13 mouse cellular contexts compared by ENCODE assay signal in the genomic region with DNA sequence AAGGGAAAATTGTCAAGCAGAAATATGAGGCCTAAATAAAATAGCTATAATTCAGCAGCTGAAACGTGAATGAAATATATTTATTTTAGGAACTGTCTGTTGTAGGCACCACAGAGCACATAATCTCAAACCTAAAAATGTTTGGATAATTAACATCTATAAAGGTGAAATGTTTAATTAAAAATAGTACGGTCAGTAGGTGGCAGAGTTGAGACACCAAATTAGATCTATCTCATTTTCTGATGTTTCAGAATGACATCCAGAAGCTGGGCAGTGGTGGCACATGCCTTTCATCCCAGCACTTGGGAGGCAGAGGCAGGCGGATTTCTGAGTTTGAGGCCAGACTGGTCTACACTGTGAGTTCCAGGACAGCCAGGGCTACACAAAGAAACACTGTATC.
DNase-seq lines count a peak whose midpoint lies in the region; ATAC-seq and TF ChIP-seq lines count a peak whose summit lies in the region.
"Had no signal": no experiment of that assay in that cellular context is flagged by ENCODE, and none has a peak within 500 bp of the region (broad histone marks: within the 10 kb centered on the region; RNA-seq: fewer than 3 reads in every experiment).

No protein-coding gene starts in this region.

- DNase-seq in midbrain, embryonic 14.5 days = peak; percentile 8
- DNase-seq in brain, adult 2 months (ENCODE audit: low read depth, low spot score) = peak; percentile 3
- no peak for DNase-seq in right cerebral cortex, adult 2 months (ENCODE audit: low spot score in 2 of 2)
- DNase-seq in heart, adult 11 months = no peak
- DNase-seq: cerebellum, adult 8-10 months; forebrain, postnatal 0 days; lung, adult 2 months; right cerebral cortex, postnatal 4 days had no signal

- H3K9me3 ChIP-seq in intestine, postnatal 0 days (ENCODE audit: control insufficient read depth) = no peaks in the 10 kb centered on the region
- no peaks in the 10 kb centered on the region for H3K9me3 ChIP-seq in intestine, embryonic 16.5 days (ENCODE audit: control insufficient read depth, low read length)
- no peaks in the 10 kb centered on the region for H3K9me3 ChIP-seq in midbrain, embryonic 14.5 days (ENCODE audit: control insufficient read depth, low read length)
- H3K9me3 ChIP-seq in midbrain, embryonic 15.5 days = no peaks in the 10 kb centered on the region

- WGBS in intestine, postnatal 0 days = 69% methylated on average over 3 of the region's 3 CpGs
- WGBS in intestine, embryonic 16.5 days = 67% methylated on average over 3 of the region's 3 CpGs
- 76% methylated on average over 3 of the region's 3 CpGs for WGBS in midbrain, embryonic 14.5 days
- 73% methylated on average over 3 of the region's 3 CpGs for WGBS in midbrain, embryonic 15.5 days

- no peak overlapping the region for H3K9ac ChIP-seq in intestine, postnatal 0 days (ENCODE audit: low read depth, low read length)
- H3K9ac ChIP-seq in intestine, embryonic 16.5 days (ENCODE audit: low read depth, low read length) = no peak overlapping the region
- H3K9ac ChIP-seq in midbrain, embryonic 14.5 days (replicated peaks; ENCODE audit: low read length) = no peak overlapping the region
- H3K9ac ChIP-seq in midbrain, embryonic 15.5 days = no peak overlapping the region
- H3K9ac ChIP-seq: forebrain, postnatal 0 days had no signal

- H3K4me3 ChIP-seq in intestine, postnatal 0 days (ENCODE audit: low read depth, low read length) = no peak overlapping the region
- no peak overlapping the region for H3K4me3 ChIP-seq in intestine, embryonic 16.5 days (ENCODE audit: low read length)
- H3K4me3 ChIP-seq in midbrain, embryonic 14.5 days (replicated peaks; ENCODE audit: low read depth, low read length) = no peak overlapping the region
- H3K4me3 ChIP-seq in midbrain, embryonic 15.5 days = no peak overlapping the region

- no peak overlapping the region for H3K4me2 ChIP-seq in intestine, postnatal 0 days (replicated peaks; ENCODE audit: low read depth)
- H3K4me2 ChIP-seq in intestine, embryonic 16.5 days (ENCODE audit: low read depth, low read length) = no peak overlapping the region
- H3K4me2 ChIP-seq in midbrain, embryonic 14.5 days (ENCODE audit: low read length) = no peak overlapping the region
- no peak overlapping the region for H3K4me2 ChIP-seq in midbrain, embryonic 15.5 days

- no peaks in the 10 kb centered on the region for H3K36me3 ChIP-seq in intestine, postnatal 0 days (ENCODE audit: control insufficient read depth, insufficient read depth)
- no peaks in the 10 kb centered on the region for H3K36me3 ChIP-seq in intestine, embryonic 16.5 days (ENCODE audit: control insufficient read depth, insufficient read depth, low read length)
- no peaks in the 10 kb centered on the region for H3K36me3 ChIP-seq in midbrain, embryonic 14.5 days (ENCODE audit: control insufficient read depth, insufficient read depth, low read length)
- no peaks in the 10 kb centered on the region for H3K36me3 ChIP-seq in midbrain, embryonic 15.5 days (replicated peaks)

- H3K4me1 ChIP-seq in intestine, postnatal 0 days (replicated peaks; ENCODE audit: control insufficient read depth, insufficient read depth, low read length) = no peaks in the 10 kb centered on the region
- H3K4me1 ChIP-seq in intestine, embryonic 16.5 days (ENCODE audit: control insufficient read depth, insufficient read depth, low read length) = no peaks in the 10 kb centered on the region
- H3K4me1 ChIP-seq in midbrain, embryonic 14.5 days (ENCODE audit: control insufficient read depth, insufficient read depth, low read length) = no peaks in the 10 kb centered on the region
- H3K4me1 ChIP-seq in midbrain, embryonic 15.5 days = no peaks in the 10 kb centered on the region

- ATAC-seq in intestine, postnatal 0 days = no peak
- ATAC-seq in intestine, embryonic 16.5 days = no peak
- ATAC-seq in midbrain, embryonic 14.5 days (ENCODE audit: low FRiP score, low TSS enrichment) = no peak
- no peak for ATAC-seq in midbrain, embryonic 15.5 days (replicated peaks)
- ATAC-seq: activated CD4-positive, CD25-positive, alpha-beta regulatory T cell, adult 4 months; forebrain, postnatal 0 days; inflammation-experienced regulatory T-cells, adult 6 months had no signal

- H3K27me3 ChIP-seq in intestine, postnatal 0 days (replicated peaks; ENCODE audit: control insufficient read depth, insufficient read depth, low read length) = no peaks in the 10 kb centered on the region
- H3K27me3 ChIP-seq in intestine, embryonic 16.5 days (replicated peaks; ENCODE audit: control insufficient read depth, insufficient read depth, low read length) = no peaks in the 10 kb centered on the region
- no peaks in the 10 kb centered on the region for H3K27me3 ChIP-seq in midbrain, embryonic 14.5 days (ENCODE audit: control insufficient read depth, insufficient read depth, low read length)
- H3K27me3 ChIP-seq in midbrain, embryonic 15.5 days (replicated peaks) = no peaks in the 10 kb centered on the region

- TF ChIP-seq CTCF in intestine, postnatal 0 days (IDR thresholded peaks at IDR 0.05; ENCODE audit: low read depth) = peak; percentile 29

- H3K27ac ChIP-seq in intestine, postnatal 0 days (ENCODE audit: low read depth, low read length) = no peak overlapping the region
- H3K27ac ChIP-seq in intestine, embryonic 16.5 days (ENCODE audit: low read length) = no peak overlapping the region
- no peak overlapping the region for H3K27ac ChIP-seq in midbrain, embryonic 14.5 days (replicated peaks; ENCODE audit: low read depth, low read length)
- no peak overlapping the region for H3K27ac ChIP-seq in midbrain, embryonic 15.5 days

Comparison
In these comparisons a context has a peak if more than half of its experiments do, and no peak if none do; other contexts are left out.
1. DNase-seq: peak in midbrain, embryonic 14.5 days (single experiment) and brain, adult 2 months (single experiment); none in right cerebral cortex, adult 2 months (0 of 2) and heart, adult 11 months (single experiment).